9 mouse cellular contexts compared by ENCODE assay signal in genomic region chr13:25055111-25055554, GRCm38 (mm10). TPM values are rescaled to one million over a fixed set of nuclear protein-coding genes. Genes with fewer than 3 reads are reported as not detected.
DNase-seq lines count a peak whose midpoint lies in the region; ATAC-seq and TF ChIP-seq lines count a peak whose summit lies in the region.
"Had no signal": no experiment of that assay in that cellular context is flagged by ENCODE, and none has a peak within 500 bp of the region (broad histone marks: within the 10 kb centered on the region; RNA-seq: fewer than 3 reads in every experiment).

No protein-coding gene starts in this region.

- peak overlapping the region; percentile 88 for H3K4me2 ChIP-seq in heart, embryonic 11.5 days
- peak overlapping the region; percentile 89 for H3K4me2 ChIP-seq in kidney, embryonic 15.5 days
- peak overlapping the region; percentile 94 for H3K4me2 ChIP-seq in limb, embryonic 13.5 days (replicated peaks)
- H3K4me2 ChIP-seq in midbrain, embryonic 15.5 days: peak overlapping the region; percentile 92

- WGBS in heart, adult 2 months: under 1% methylated on average over 35 of the region's 35 CpGs
- under 1% methylated on average over 35 of the region's 35 CpGs for WGBS in heart, embryonic 11.5 days (ENCODE audit: insufficient replicate concordance)
- WGBS in kidney, embryonic 15.5 days: under 1% methylated on average over 35 of the region's 35 CpGs
- under 1% methylated on average over 35 of the region's 35 CpGs for WGBS in limb, embryonic 13.5 days
- under 1% methylated on average over 35 of the region's 35 CpGs for WGBS in midbrain, embryonic 15.5 days

- no peak overlapping the region for H3K27ac ChIP-seq in heart, adult 2 months
- no peak overlapping the region for H3K27ac ChIP-seq in heart, embryonic 11.5 days (ENCODE audit: low read depth, low read length)
- H3K27ac ChIP-seq in kidney, embryonic 15.5 days: peak overlapping the region; percentile 78
- H3K27ac ChIP-seq in limb, embryonic 13.5 days: no peak overlapping the region
- peak overlapping the region; percentile 17; the same call in 1 of the 2 replicates for H3K27ac ChIP-seq in midbrain, embryonic 15.5 days

- peak overlapping the region; percentile 41; the same call in 1 of the 2 replicates for H3K4me3 ChIP-seq in heart, adult 2 months
- peak overlapping the region; percentile 50 for H3K4me3 ChIP-seq in heart, embryonic 11.5 days (ENCODE audit: low read depth, low read length)
- peak overlapping the region; percentile 54 for H3K4me3 ChIP-seq in kidney, embryonic 15.5 days (replicated peaks)
- peak overlapping the region; percentile 53 for H3K4me3 ChIP-seq in limb, embryonic 13.5 days
- peak overlapping the region; percentile 53 for H3K4me3 ChIP-seq in midbrain, embryonic 15.5 days

- no peaks in the 10 kb centered on the region for H3K79me2 ChIP-seq in heart, adult 2 months (replicated peaks; ENCODE audit: control insufficient read depth, insufficient read depth, low read length)

- intact Hi-C loops in heart, adult 2 months (cut with DNase I): no loop called here

- peak; percentile 50 for TF ChIP-seq CTCF in heart, adult 2 months (IDR thresholded peaks at IDR 0.05)

- H3K36me3 ChIP-seq in heart, adult 2 months (ENCODE audit: control insufficient read depth, insufficient read depth, low read length): no peaks in the 10 kb centered on the region
- H3K36me3 ChIP-seq in heart, embryonic 11.5 days (ENCODE audit: control insufficient read depth, insufficient read depth, low read length): no peaks in the 10 kb centered on the region
- no peaks in the 10 kb centered on the region for H3K36me3 ChIP-seq in kidney, embryonic 15.5 days
- H3K36me3 ChIP-seq in limb, embryonic 13.5 days: no peaks in the 10 kb centered on the region
- no peaks in the 10 kb centered on the region for H3K36me3 ChIP-seq in midbrain, embryonic 15.5 days (replicated peaks)

- H3K9me3 ChIP-seq in heart, embryonic 11.5 days (replicated peaks; ENCODE audit: control insufficient read depth, low read length): peaks cover 6% of the 10 kb centered on the region
- H3K9me3 ChIP-seq in kidney, embryonic 15.5 days (replicated peaks): peaks cover under 1% of the 10 kb centered on the region; the same call in 1 of the 2 replicates
- H3K9me3 ChIP-seq in limb, embryonic 13.5 days: peaks cover 16% of the 10 kb centered on the region
- H3K9me3 ChIP-seq in midbrain, embryonic 15.5 days: no peaks in the 10 kb centered on the region

- no peak for TF ChIP-seq EP300 in heart, adult 2 months (IDR thresholded peaks at IDR 0.05; ENCODE audit: insufficient read depth, low read depth, low read length)

- TF ChIP-seq POLR2A in heart, adult 2 months (IDR thresholded peaks at IDR 0.05; ENCODE audit: insufficient read depth, low read depth, low read length): no peak

- peak; percentile 16 to 23 for DNase-seq in heart, adult 2 months
- no peak for DNase-seq in heart, adult 8-10 months (ENCODE audit: low spot score)
- peak; percentile 87 for DNase-seq in embryo, embryonic 11 days
- DNase-seq in telencephalon, adult 2 months (ENCODE audit: low read depth, low spot score): peak; percentile 50

- H3K4me1 ChIP-seq in heart, adult 2 months (ENCODE audit: control insufficient read depth, insufficient read depth, low read length): no peaks in the 10 kb centered on the region
- no peaks in the 10 kb centered on the region for H3K4me1 ChIP-seq in heart, embryonic 11.5 days (ENCODE audit: control insufficient read depth, insufficient read depth, low read length)
- H3K4me1 ChIP-seq in kidney, embryonic 15.5 days: peaks cover 14% of the 10 kb centered on the region
- peaks cover 19% of the 10 kb centered on the region for H3K4me1 ChIP-seq in limb, embryonic 13.5 days
- peaks cover 19% of the 10 kb centered on the region for H3K4me1 ChIP-seq in midbrain, embryonic 15.5 days

- no peak overlapping the region for H3K9ac ChIP-seq in heart, adult 2 months (ENCODE audit: low read depth, low read length)
- H3K9ac ChIP-seq in heart, embryonic 11.5 days (ENCODE audit: low read depth, low read length): peak overlapping the region; percentile 44; the same call in 1 of the 2 replicates
- H3K9ac ChIP-seq in kidney, embryonic 15.5 days: peak overlapping the region; percentile 45; the same call in 1 of the 2 replicates
- peak overlapping the region; percentile 56 for H3K9ac ChIP-seq in limb, embryonic 13.5 days
- peak overlapping the region; percentile 34 for H3K9ac ChIP-seq in midbrain, embryonic 15.5 days

- peak; percentile 64 for ATAC-seq in heart, embryonic 11.5 days (replicated peaks; ENCODE audit: insufficient number of reproducible peaks, low FRiP score, low TSS enrichment)
- ATAC-seq in kidney, embryonic 15.5 days (replicated peaks; ENCODE audit: low FRiP score): peak; percentile 90
- ATAC-seq in limb, embryonic 13.5 days (ENCODE audit: low FRiP score, low read depth): peak; percentile 89
- peak; percentile 96 for ATAC-seq in midbrain, embryonic 15.5 days (replicated peaks)

- peaks cover 4% of the 10 kb centered on the region; the same call in 1 of the 2 replicates for H3K27me3 ChIP-seq in heart, adult 2 months (ENCODE audit: control insufficient read depth, insufficient read depth, low read length)
- H3K27me3 ChIP-seq in heart, embryonic 11.5 days (ENCODE audit: control insufficient read depth, insufficient read depth, low read length): peaks cover 25% of the 10 kb centered on the region
- H3K27me3 ChIP-seq in kidney, embryonic 15.5 days: peaks cover 29% of the 10 kb centered on the region
- peaks cover 55% of the 10 kb centered on the region for H3K27me3 ChIP-seq in limb, embryonic 13.5 days
- peaks cover 12% of the 10 kb centered on the region; the same call in 1 of the 2 replicates for H3K27me3 ChIP-seq in midbrain, embryonic 15.5 days (replicated peaks)

RNA-seq across cellular contexts. Expression of gene Dcdc2a, which starts 0.7 kb away (rescaled TPM):
- total RNA-seq in heart, adult 2 months (2021): not detected
- polyA plus RNA-seq in heart, adult 2 months (2012; rRNA removed): 0.12 TPM in 1 of 2 replicates, not detected in the other
- not detected for total RNA-seq in heart, adult 8-10 months (2022)
- 0.69 and 1.2 TPM in 2 replicates for polyA plus RNA-seq in heart, embryonic 11.5 days (2014; fragmentation: Nextera tagmentation; extraction: Ambion mirVana)
- polyA plus RNA-seq in kidney, embryonic 15.5 days (2015; fragmentation: Nextera tagmentation; extraction: Ambion mirVana): 40.0 and 45.1 TPM in 2 replicates
- polyA plus RNA-seq in limb, embryonic 13.5 days (2015; fragmentation: Nextera tagmentation; extraction: Ambion mirVana): 2.0 and 2.2 TPM in 2 replicates
- polyA plus RNA-seq in midbrain, embryonic 15.5 days (2015; fragmentation: Nextera tagmentation; extraction: Ambion mirVana): 4.8 and 5.4 TPM in 2 replicates
- polyA plus RNA-seq: C2C12 had no signal

RNA-seq across cellular contexts. Expression of gene Mrs2, which starts 35.0 kb away (rescaled TPM):
- 10 to 100 TPM; 46.8 to 49.3 TPM for total RNA-seq in heart, adult 2 months (2021)
- polyA plus RNA-seq in heart, adult 2 months (2012; rRNA removed): 24.1 and 57.1 TPM in 2 replicates
- total RNA-seq in heart, adult 8-10 months (2022): 10 to 100 TPM; 41.8 to 54.6 (median 43.7) TPM
- 20.1 and 21.1 TPM in 2 replicates for polyA plus RNA-seq in heart, embryonic 11.5 days (2014; fragmentation: Nextera tagmentation; extraction: Ambion mirVana)
- polyA plus RNA-seq in kidney, embryonic 15.5 days (2015; fragmentation: Nextera tagmentation; extraction: Ambion mirVana): 15.1 and 17.4 TPM in 2 replicates
- polyA plus RNA-seq in limb, embryonic 13.5 days (2015; fragmentation: Nextera tagmentation; extraction: Ambion mirVana): 13.6 and 14.6 TPM in 2 replicates
- polyA plus RNA-seq in midbrain, embryonic 15.5 days (2015; fragmentation: Nextera tagmentation; extraction: Ambion mirVana): 17.3 and 18.9 TPM in 2 replicates

Comparison
In these comparisons a context has a peak if more than half of its experiments do, and no peak if none do; other contexts are left out.
1. H3K27ac ChIP-seq: peak in kidney, embryonic 15.5 days (single experiment) and midbrain, embryonic 15.5 days (single experiment); none in heart, adult 2 months (single experiment), heart, embryonic 11.5 days (single experiment) and limb, embryonic 13.5 days (single experiment).
2. Peak in every context shown above with its lines, with median percentiles within 50 percentile points of each other: H3K4me3 ChIP-seq, ATAC-seq and H3K4me2 ChIP-seq.